Mouse (Mus musculus) midbrain, embryonic 16.5 days (tissue): ENCODE measurements around the gene Cited4. TPM values are rescaled to one million over a fixed set of nuclear protein-coding genes. Genes with fewer than 3 reads are reported as not detected.

Experiments used
- ATAC-seq: fragments of 200-750 bp; cut with Nextera tagmentation; 2 replicates; pipeline ENCODE4 v1.8.0; 2017; ENCODE audit warnings: moderate TSS enrichment
- H3K27ac ChIP-seq: fragments of 300-500 bp; sonication (generic); 2 replicates; pipeline ENCODE4 v1.5.1; 2014; ENCODE audit warnings: mild to moderate bottlenecking, low read length, mixed read lengths
- H3K27me3 ChIP-seq: fragments of 300-500 bp; sonication (generic); 2 replicates; pipeline ENCODE4 v1.6.1; 2014; ENCODE audit warnings: low read depth, low read length, mixed read lengths; ENCODE audit not compliant: control insufficient read depth, insufficient read depth
- H3K36me3 ChIP-seq: fragments of 300-500 bp; sonication (generic); 2 replicates; pipeline ENCODE4 v1.6.1; 2014; ENCODE audit warnings: mild to moderate bottlenecking, low read length, moderate library complexity, mixed read lengths; ENCODE audit not compliant: control insufficient read depth, insufficient read depth
- H3K4me1 ChIP-seq: fragments of 300-500 bp; sonication (generic); 2 replicates; pipeline ENCODE4 v1.6.1; 2014; ENCODE audit warnings: mild to moderate bottlenecking, low read length, mixed read lengths; ENCODE audit not compliant: control insufficient read depth, insufficient read depth
- H3K4me2 ChIP-seq: fragments of 300-500 bp; sonication (generic); 2 replicates; pipeline ENCODE4 v1.6.1; 2014; ENCODE audit warnings: mild to moderate bottlenecking, low read length, mixed read lengths
- H3K4me3 ChIP-seq: fragments of 300-500 bp; sonication (generic); 2 replicates; pipeline ENCODE4 v1.5.1; 2014; ENCODE audit warnings: low read depth, mild to moderate bottlenecking, low read length, moderate library complexity, mixed read lengths
- H3K9ac ChIP-seq: fragments of 300-500 bp; sonication (generic); 2 replicates; pipeline ENCODE4 v1.6.1; 2014; ENCODE audit warnings: low read depth, low read length, mixed read lengths
- H3K9me3 ChIP-seq: fragments of 300-500 bp; sonication (generic); replicated peaks from 2 replicates; pipeline ENCODE4 v1.6.1; 2014; ENCODE audit warnings: mild to moderate bottlenecking, low read length, mixed read lengths; ENCODE audit not compliant: control insufficient read depth, poor library complexity, severe bottlenecking
- WGBS: fragments of 180-500 bp; shearing (Covaris S2); extraction: QIAGEN DNeasy Blood & Tissue Kit; methylation state at CpG from one replicate; pipeline ENCODE4 v1.1.7; 2014; 5-methylcytosine and 5-hydroxymethylcytosine counted together
- polyA plus RNA-seq: library from polyadenylated mRNA; unstranded; fragments of >200 nt; fragmentation: Nextera tagmentation; extraction: Ambion mirVana; gene quantifications from 2 replicates; pipeline ENCODE4 v1.2.1, GENCODE M21; 2015

The Cited4 gene
- polyA plus RNA-seq, 1 experiment from 2014 or later, result 1.4 TPM

DNA sequence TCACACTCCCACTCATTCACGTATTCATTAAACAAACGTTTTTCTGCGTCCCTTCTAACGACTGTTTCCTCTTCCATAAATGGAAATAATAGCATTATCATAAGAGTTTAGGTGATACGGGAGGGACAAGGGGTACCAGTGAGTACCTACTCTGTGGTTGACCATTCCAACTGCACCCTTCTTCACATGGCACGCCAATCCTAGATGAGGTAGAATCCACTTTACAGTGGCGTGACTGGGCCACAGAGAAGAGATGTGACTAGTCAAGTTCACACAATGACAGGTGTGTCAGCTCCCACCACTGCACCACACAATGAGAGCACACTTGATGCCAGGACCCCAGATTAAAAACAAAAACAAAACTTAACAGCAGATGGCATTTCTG, 16.2 kb upstream of the Cited4 start:
- 22% methylated on average over 7 of the region's 7 CpGs for WGBS
- H3K9me3 ChIP-seq, result no peaks in the 10 kb centered on the region
- peaks cover 3% of the 10 kb centered on the region; the same call in 1 of the 2 replicates for H3K27me3 ChIP-seq
- peak overlapping the region; percentile 56 for H3K4me3 ChIP-seq
- peak overlapping the region; percentile 74 for H3K9ac ChIP-seq
- no peaks in the 10 kb centered on the region for H3K36me3 ChIP-seq
- no peaks in the 10 kb centered on the region; the same call in 1 of the 2 replicates for H3K4me1 ChIP-seq
- peak; percentile 29; the same call in 1 of the 2 replicates for ATAC-seq
- H3K4me2 ChIP-seq, result peak overlapping the region; percentile 90
- H3K27ac ChIP-seq, result no peak overlapping the region

GRCm38 (mm10) chr4:120655898-120656297, 10.5 kb upstream of the Cited4 start:
- no peak overlapping the region for H3K27ac ChIP-seq
- 0 out of 2 replicates have a peak, but pooled peaks cover 2% of the 10 kb centered on the region for H3K4me1 ChIP-seq
- no peak overlapping the region for H3K4me2 ChIP-seq
- no peaks in the 10 kb centered on the region; the same call in 1 of the 2 replicates for H3K9me3 ChIP-seq
- H3K27me3 ChIP-seq, result no peaks in the 10 kb centered on the region
- no peaks in the 10 kb centered on the region for H3K36me3 ChIP-seq
- no peak overlapping the region for H3K4me3 ChIP-seq
- no peak overlapping the region for H3K9ac ChIP-seq
- peak; percentile 60; the same call in 1 of the 2 replicates for ATAC-seq
- 74% methylated on average over 8 of the region's 8 CpGs for WGBS

GRCm38 (mm10) chr4:120660485-120660884, 5.9 kb upstream of the Cited4 start:
- 81% methylated on average over 4 of the region's 4 CpGs for WGBS
- Histone ChIP-seq H3K4me1 (0 out of 2 replicates have a peak, but pooled peaks cover 2% of the 10 kb centered on the region), H3K27me3 (no peaks in the 10 kb centered on the region), H3K4me2 (no peak overlapping the region), H3K9me3 (no peaks in the 10 kb centered on the region; the same call in 1 of the 2 replicates), H3K36me3 (no peaks in the 10 kb centered on the region), H3K9ac (no peak overlapping the region), H3K4me3 (no peak overlapping the region), H3K27ac (no peak overlapping the region)
- no peak for ATAC-seq

DNA sequence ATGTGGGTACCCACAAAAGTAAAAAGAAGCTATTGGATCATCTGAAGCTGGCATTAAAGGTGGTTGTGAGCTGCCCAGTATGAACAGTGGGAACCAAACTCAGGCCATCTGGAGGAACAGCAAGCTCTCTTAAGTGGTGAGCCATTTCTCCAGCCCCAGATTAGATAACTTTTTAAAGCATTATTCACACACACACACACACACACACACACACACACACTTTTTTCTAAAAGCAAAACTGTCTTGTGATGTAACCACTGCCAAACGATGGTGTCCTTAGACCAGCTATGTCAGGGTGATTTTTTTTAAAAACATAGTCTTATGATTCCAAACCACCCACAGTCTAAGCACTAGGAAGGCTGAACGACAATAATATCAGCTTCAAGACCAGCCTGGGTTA, 1.8 kb upstream of the Cited4 start:
- Histone ChIP-seq H3K36me3 (no peaks in the 10 kb centered on the region), H3K9me3 (no peaks in the 10 kb centered on the region), H3K4me1 (peaks cover 8% of the 10 kb centered on the region), H3K4me3 (no peak overlapping the region), H3K27me3 (peaks cover 9% of the 10 kb centered on the region; the same call in 1 of the 2 replicates), H3K27ac (no peak overlapping the region), H3K9ac (no peak overlapping the region), H3K4me2 (no peak overlapping the region)
- 80% methylated on average over 2 of the region's 2 CpGs for WGBS
- ATAC-seq, result no peak

DNA sequence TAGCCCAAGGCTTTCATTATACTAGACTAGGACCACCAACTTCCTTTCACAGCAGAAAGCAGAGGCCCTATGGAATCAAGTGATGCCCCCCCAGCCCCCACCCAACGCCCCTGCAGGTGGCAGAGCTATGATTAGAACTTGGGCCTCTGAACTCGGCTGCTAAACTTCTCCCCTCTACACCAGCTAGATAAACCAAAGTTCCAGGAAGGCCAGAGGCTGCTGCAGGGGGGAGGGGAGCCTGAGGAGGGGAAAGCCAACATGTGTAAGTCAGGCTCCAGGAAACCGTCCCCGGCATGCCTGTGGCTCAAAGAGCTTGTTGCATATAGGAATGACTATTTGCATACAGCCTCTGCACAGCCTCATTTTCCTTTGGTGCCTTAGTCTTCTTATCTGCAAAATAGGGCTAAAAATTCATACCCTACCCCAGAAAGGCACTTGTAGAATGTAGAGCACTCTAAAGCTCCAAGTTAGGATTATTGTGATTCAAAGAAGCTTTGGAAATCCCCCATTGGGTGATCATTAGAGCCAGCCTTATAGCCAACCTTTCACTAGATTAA, 1.1 kb upstream of the Cited4 start:
- 36% methylated on average over 4 of the region's 4 CpGs for WGBS
- peaks cover 9% of the 10 kb centered on the region; the same call in 1 of the 2 replicates for H3K27me3 ChIP-seq
- no peak overlapping the region for H3K9ac ChIP-seq
- no peak overlapping the region for H3K4me2 ChIP-seq
- no peaks in the 10 kb centered on the region for H3K36me3 ChIP-seq
- no peaks in the 10 kb centered on the region for H3K9me3 ChIP-seq
- H3K27ac ChIP-seq, result no peak overlapping the region
- H3K4me1 ChIP-seq, result peaks cover 8% of the 10 kb centered on the region
- ATAC-seq, result no peak
- H3K4me3 ChIP-seq, result no peak overlapping the region

- WGBS, result 58% methylated on average over 7 of the region's 7 CpGs
- Histone ChIP-seq H3K4me3 (no peak overlapping the region), H3K27me3 (peaks cover 9% of the 10 kb centered on the region; the same call in 1 of the 2 replicates), H3K36me3 (no peaks in the 10 kb centered on the region), H3K27ac (no peak overlapping the region), H3K4me1 (peaks cover 8% of the 10 kb centered on the region), H3K9me3 (no peaks in the 10 kb centered on the region), H3K9ac (no peak overlapping the region), H3K4me2 (no peak overlapping the region)
- no peak for ATAC-seq
Observed at GRCm38 (mm10) chr4:120665782-120666181, 590 bp upstream of the Cited4 start.

- H3K36me3 ChIP-seq, result no peaks in the 10 kb centered on the region
- under 1% methylated on average over 47 of the region's 50 CpGs for WGBS
- ATAC-seq, result peak; percentile 63
- H3K9me3 ChIP-seq, result no peaks in the 10 kb centered on the region
- H3K27ac ChIP-seq, result no peak overlapping the region
- peak overlapping the region; percentile 63 for H3K9ac ChIP-seq
- peak overlapping the region; percentile 58 for H3K4me3 ChIP-seq
- peaks cover 9% of the 10 kb centered on the region; the same call in 1 of the 2 replicates for H3K27me3 ChIP-seq
- H3K4me1 ChIP-seq, result peaks cover 8% of the 10 kb centered on the region
- H3K4me2 ChIP-seq, result peak overlapping the region; percentile 95
Observed at GRCm38 (mm10) chr4:120667045-120667501, 701 bp downstream of the Cited4 start.

- Histone ChIP-seq H3K9ac (peak overlapping the region; percentile 63), H3K9me3 (no peaks in the 10 kb centered on the region), H3K4me3 (peak overlapping the region; percentile 58), H3K27me3 (peaks cover 9% of the 10 kb centered on the region; the same call in 1 of the 2 replicates), H3K36me3 (no peaks in the 10 kb centered on the region), H3K4me1 (peaks cover 8% of the 10 kb centered on the region), H3K4me2 (peak overlapping the region; percentile 95), H3K27ac (no peak overlapping the region)
- ATAC-seq, result no peak
- WGBS, result 14% methylated on average over 10 of the region's 10 CpGs
Observed at GRCm38 (mm10) chr4:120667555-120667954, 1.2 kb downstream of the Cited4 start.

DNA sequence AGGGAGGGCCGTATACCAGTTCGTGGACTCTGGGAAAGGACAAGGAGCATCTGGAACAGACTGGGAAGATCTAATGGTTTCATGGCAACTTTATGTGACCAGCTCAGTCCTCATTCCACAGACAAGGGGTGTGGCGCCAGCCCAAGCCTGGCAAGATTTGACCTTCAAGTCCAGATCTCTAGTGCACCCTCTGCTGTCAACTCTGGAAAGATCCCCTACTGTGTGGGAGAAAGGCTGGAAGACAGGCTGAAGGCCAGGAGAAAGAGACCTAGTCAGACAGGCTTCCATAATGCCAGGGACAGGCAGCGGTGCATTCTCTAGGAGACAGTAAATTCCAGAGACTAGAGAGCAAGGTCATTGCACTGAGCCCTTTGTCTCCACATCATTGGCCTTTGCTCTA, 2.2 kb downstream of the Cited4 start:
- 95% methylated on average over 4 of the region's 4 CpGs for WGBS
- peaks cover 9% of the 10 kb centered on the region; the same call in 1 of the 2 replicates for H3K27me3 ChIP-seq

More for the DNA sequence above, 2.2 kb downstream of the Cited4 start:
- Histone ChIP-seq H3K36me3 (no peaks in the 10 kb centered on the region), H3K4me2 (no peak overlapping the region), H3K27ac (no peak overlapping the region), H3K9me3 (no peaks in the 10 kb centered on the region), H3K4me1 (peaks cover 8% of the 10 kb centered on the region), H3K9ac (no peak overlapping the region), H3K4me3 (no peak overlapping the region)
- ATAC-seq, result no peak
